In genomic region chr1:157518111-157518523, GRCm38 (mm10) we compare ENCODE assay signal across 8 mouse cellular contexts. TPM values are rescaled to one million over a fixed set of nuclear protein-coding genes. Genes with fewer than 3 reads are reported as not detected.
A peak's percentile ranks its signal among the peaks of the same experiment; 100 is the strongest.
DNase-seq lines count a peak whose midpoint lies in the region; ATAC-seq and TF ChIP-seq lines count a peak whose summit lies in the region.

No protein-coding gene starts in this region.

- no peak for TF ChIP-seq CTCF in MEL (IDR thresholded peaks at IDR 0.05 in 2 of 3, conservative IDR thresholded peaks at IDR 0.05 in 1 of 3; ENCODE audit: control insufficient read depth in 1 of 3, insufficient read depth in 1 of 3, low read depth in 2 of 3, low read length in 3 of 3, poor library complexity in 1 of 3, severe bottlenecking in 1 of 3)
- TF ChIP-seq CTCF in left cerebral cortex, adult 2 months (IDR thresholded peaks at IDR 0.05): no peak

- H3K4me2 ChIP-seq in embryonic facial prominence, embryonic 15.5 days (replicated peaks): no peak overlapping the region
- no peak overlapping the region for H3K4me2 ChIP-seq in hindbrain, embryonic 16.5 days (ENCODE audit: low read length)

- TF ChIP-seq RAD21 in MEL (IDR thresholded peaks at IDR 0.05; ENCODE audit: low read depth, low read length): no peak

- intact Hi-C loops in left cerebral cortex, adult 2 months (cut with DNase I): loop anchor here (2.0 to 5.0 kb wide), 3 partner anchors 73 to 351 kb away; no protein-coding TSS in a partner anchor

- H3K27me3 ChIP-seq in MEL (ENCODE audit: control insufficient read depth in 1 of 2, insufficient read depth in 2 of 2, low read length in 2 of 2): no peaks in the 10 kb centered on the region
- H3K27me3 ChIP-seq in embryonic facial prominence, embryonic 15.5 days: no peaks in the 10 kb centered on the region
- no peaks in the 10 kb centered on the region for H3K27me3 ChIP-seq in hindbrain, embryonic 16.5 days (replicated peaks; ENCODE audit: control insufficient read depth, insufficient read depth, low read length)

- no peak for TF ChIP-seq POLR2A in MEL (IDR thresholded peaks at IDR 0.05; ENCODE audit: control insufficient read depth in 1 of 2, insufficient read depth in 1 of 2, low read depth in 1 of 2, low read length in 2 of 2, poor library complexity in 1 of 2)

- H3K9me3 ChIP-seq in MEL (replicated peaks; ENCODE audit: insufficient read depth, low read length): no peaks in the 10 kb centered on the region
- H3K9me3 ChIP-seq in embryonic facial prominence, embryonic 15.5 days (replicated peaks): no peaks in the 10 kb centered on the region
- H3K9me3 ChIP-seq in hindbrain, embryonic 16.5 days (ENCODE audit: control insufficient read depth, low read length): no peaks in the 10 kb centered on the region

- H3K36me3 ChIP-seq in MEL (ENCODE audit: control insufficient read depth in 1 of 2, insufficient read depth in 2 of 2, low read length in 2 of 2): peaks cover 0 to 41% of the 10 kb centered on the region in 2 experiments; a peak in 2 of 4 replicates
- no peaks in the 10 kb centered on the region for H3K36me3 ChIP-seq in embryonic facial prominence, embryonic 15.5 days
- H3K36me3 ChIP-seq in hindbrain, embryonic 16.5 days (ENCODE audit: control insufficient read depth, insufficient read depth, low read length): no peaks in the 10 kb centered on the region

- peak; percentile 84 to 86 for TF ChIP-seq EP300 in MEL (IDR thresholded peaks at IDR 0.05; ENCODE audit: low read depth in 1 of 2, low read length in 2 of 2)

- H3K79me2 ChIP-seq in MEL (ENCODE audit: control insufficient read depth, insufficient read depth, low read length, poor library complexity): no peaks in the 10 kb centered on the region

- no peak overlapping the region for H3K4me3 ChIP-seq in MEL (ENCODE audit: control insufficient read depth in 1 of 2, insufficient read depth in 1 of 2, low read depth in 2 of 2, low read length in 2 of 2)
- H3K4me3 ChIP-seq in embryonic facial prominence, embryonic 15.5 days (replicated peaks): no peak overlapping the region
- no peak overlapping the region for H3K4me3 ChIP-seq in hindbrain, embryonic 16.5 days (ENCODE audit: low read length)
- H3K4me3 ChIP-seq in left cerebral cortex, adult 2 months: no peak overlapping the region

- peak; percentile 17 to 67 for DNase-seq in adrenal gland, adult (ENCODE audit: inconsistent age in 2 of 2, low spot score in 1 of 2)
- no peak for DNase-seq in adrenal gland, postnatal 4 days (ENCODE audit: low spot score in 2 of 2)
- DNase-seq in MEL (ENCODE audit: low read depth, low spot score): peak; percentile 89
- DNase-seq in left cerebral cortex, adult 2 months (ENCODE audit: extremely low spot score in 1 of 2, low spot score in 2 of 2): peak; percentile 68
- peak; percentile 62 to 69 for DNase-seq in right cerebral cortex, postnatal 10 days (ENCODE audit: low spot score in 2 of 2)
- no peak for DNase-seq in thymus, postnatal 14 days

- peak overlapping the region; percentile 73; the same call in 1 of the 2 replicates for H3K27ac ChIP-seq in MEL (ENCODE audit: control insufficient read depth, low read depth, low read length)
- no peak overlapping the region for H3K27ac ChIP-seq in embryonic facial prominence, embryonic 15.5 days (replicated peaks)
- H3K27ac ChIP-seq in hindbrain, embryonic 16.5 days (ENCODE audit: low read depth, low read length): no peak overlapping the region
- peak overlapping the region; percentile 87 for H3K27ac ChIP-seq in left cerebral cortex, adult 2 months

- peak; percentile 75 for ATAC-seq in embryonic facial prominence, embryonic 15.5 days (ENCODE audit: insufficient number of reproducible peaks, low FRiP score, low TSS enrichment, low read depth)
- ATAC-seq in hindbrain, embryonic 16.5 days: peak; percentile 90

- peaks cover 20 to 39% of the 10 kb centered on the region in 2 experiments for H3K4me1 ChIP-seq in MEL (ENCODE audit: control insufficient read depth in 1 of 2, insufficient read depth in 2 of 2, low read length in 2 of 2)
- H3K4me1 ChIP-seq in embryonic facial prominence, embryonic 15.5 days: 0 out of 2 replicates have a peak, but pooled peaks cover 4% of the 10 kb centered on the region
- H3K4me1 ChIP-seq in hindbrain, embryonic 16.5 days (ENCODE audit: control insufficient read depth, insufficient read depth, low read depth, low read length): peaks cover 9% of the 10 kb centered on the region

- WGBS in embryonic facial prominence, embryonic 15.5 days: 34% methylated on average over 4 of the region's 4 CpGs
- 22% methylated on average over 4 of the region's 4 CpGs for WGBS in hindbrain, embryonic 16.5 days

- peak overlapping the region; percentile 22; the same call in 1 of the 2 replicates for H3K9ac ChIP-seq in MEL (ENCODE audit: control insufficient read depth, low read depth, low read length, poor library complexity, severe bottlenecking)
- H3K9ac ChIP-seq in embryonic facial prominence, embryonic 15.5 days: no peak overlapping the region
- no peak overlapping the region for H3K9ac ChIP-seq in hindbrain, embryonic 16.5 days (ENCODE audit: low read depth, low read length)

TF ChIP-seq in MEL, 35 proteins besides CTCF, POLR2A, EP300 and RAD21 (continues in another document):
- TF ChIP-seq MXI1 (IDR thresholded peaks at IDR 0.05; ENCODE audit: low read depth, low read length) (peak; percentile 77), E2F4 (IDR thresholded peaks at IDR 0.05; ENCODE audit: borderline replicate concordance, low read depth, low read length) (no peak), USF2 (IDR thresholded peaks at IDR 0.05; ENCODE audit: borderline replicate concordance in 1 of 2, insufficient read depth in 1 of 2, low read depth in 1 of 2, low read length in 2 of 2) (no peak), TBP (IDR thresholded peaks at IDR 0.05; ENCODE audit: low read depth, low read length) (0 out of 2 replicates have a peak, but pooled peaks have one; percentile 23), MYC (IDR thresholded peaks at IDR 0.05; ENCODE audit: low read depth, low read length) (0 out of 2 replicates have a peak, but pooled peaks have one; percentile 53), SIN3A (IDR thresholded peaks at IDR 0.05; ENCODE audit: low read length) (peak; percentile 75), ZC3H11A (IDR thresholded peaks at IDR 0.05; ENCODE audit: low read depth, low read length) (no peak), CHD2 (IDR thresholded peaks at IDR 0.05; ENCODE audit: low read length) (no peak), MAX (IDR thresholded peaks at IDR 0.05; ENCODE audit: low read length) (peak; percentile 69), POLR2AphosphoS2 (IDR thresholded peaks at IDR 0.05; ENCODE audit: low read length) (no peak), ZKSCAN1 (IDR thresholded peaks at IDR 0.05; ENCODE audit: low read depth, low read length) (no peak), ELF1 (IDR thresholded peaks at IDR 0.05; ENCODE audit: low read depth, low read length) (no peak), GATA1 (IDR thresholded peaks at IDR 0.05; ENCODE audit: low read depth, low read length) (peak; percentile 68), KAT2A (conservative IDR thresholded peaks at IDR 0.05; ENCODE audit: low read depth, low read length) (no peak), TCF12 (IDR thresholded peaks at IDR 0.05; ENCODE audit: low read depth, low read length) (peak; percentile 65), TAL1 (IDR thresholded peaks at IDR 0.05; ENCODE audit: low read length) (0 out of 2 replicates have a peak, but pooled peaks have one; percentile 6), MYB (IDR thresholded peaks at IDR 0.05; ENCODE audit: low read depth, low read length) (peak; percentile 31; the same call in 1 of the 2 replicates), CHD1 (IDR thresholded peaks at IDR 0.05; ENCODE audit: low read depth, low read length) (no peak), GABPA (IDR thresholded peaks at IDR 0.05; ENCODE audit: low read depth, low read length) (no peak), UBTF (IDR thresholded peaks at IDR 0.05; ENCODE audit: borderline replicate concordance, insufficient read depth, low read depth, low read length) (no peak), ZMIZ1 (IDR thresholded peaks at IDR 0.05; ENCODE audit: low read depth, low read length) (no peak), JUND (IDR thresholded peaks at IDR 0.05; ENCODE audit: low read depth, low read length) (peak; percentile 35; the same call in 1 of the 2 replicates), NELFE (IDR thresholded peaks at IDR 0.05; ENCODE audit: low read depth, low read length) (no peak), RCOR1 (IDR thresholded peaks at IDR 0.05; ENCODE audit: low read depth, low read length) (peak; percentile 57; the same call in 1 of the 2 replicates), MAZ (IDR thresholded peaks at IDR 0.05; ENCODE audit: low read depth, low read length) (no peak), ETS1 (IDR thresholded peaks at IDR 0.05; ENCODE audit: low read depth, low read length) (peak; percentile 92), USF1 (IDR thresholded peaks at IDR 0.05; ENCODE audit: low read depth, low read length) (no peak), MAFK (IDR thresholded peaks at IDR 0.05; ENCODE audit: borderline replicate concordance, low read depth, low read length) (0 out of 2 replicates have a peak, but pooled peaks have one; percentile 30), HCFC1 (IDR thresholded peaks at IDR 0.05; ENCODE audit: low read depth, low read length) (peak; percentile 40; the same call in 1 of the 2 replicates), BHLHE40 (IDR thresholded peaks at IDR 0.05; ENCODE audit: borderline replicate concordance, low read depth, low read length) (peak; percentile 23; the same call in 1 of the 2 replicates)

RNA-seq across cellular contexts. Expression of gene Sec16b, which starts 11.6 kb away (rescaled TPM):
- total RNA-seq in adrenal gland, postnatal 4 days (2021): 1 to 10 TPM; 1.8 to 6.3 TPM
- total RNA-seq in MEL (2012; rRNA removed): 0.03 and 0.04 TPM in 2 replicates
- under 1 TPM in 1 of 2 experiments, not detected in 1; 0.03 TPM for polyA plus RNA-seq in MEL (2012; ENCODE audit: insufficient read depth in 1 of 2, insufficient read length in 2 of 2, low read depth in 1 of 2, low replicate concordance in 2 of 2, missing spikeins in 1 of 2)
- 5.0 and 5.2 TPM in 2 replicates for polyA plus RNA-seq in embryonic facial prominence, embryonic 15.5 days (2015; fragmentation: Nextera tagmentation; extraction: Ambion mirVana)
- polyA plus RNA-seq in hindbrain, embryonic 16.5 days (2015; fragmentation: Nextera tagmentation; extraction: Ambion mirVana): 0.46 and 0.59 TPM in 2 replicates
- 1 to 10 TPM; 1.4 TPM for total RNA-seq in left cerebral cortex, adult 2 months (2021)

RNA-seq across cellular contexts. Expression of gene Cryzl2, which starts 59.7 kb away (rescaled TPM):
- 10 to 100 TPM; 49.0 to 49.2 TPM for total RNA-seq in adrenal gland, postnatal 4 days (2021)
- total RNA-seq in MEL (2012; rRNA removed): 0.12 TPM in 1 of 2 replicates, not detected in the other
- polyA plus RNA-seq in MEL (2012; ENCODE audit: insufficient read depth in 1 of 2, insufficient read length in 2 of 2, low read depth in 1 of 2, low replicate concordance in 2 of 2, missing spikeins in 1 of 2): under 1 TPM in 1 of 2 experiments, not detected in 1; 0.04 TPM
- polyA plus RNA-seq in embryonic facial prominence, embryonic 15.5 days (2015; fragmentation: Nextera tagmentation; extraction: Ambion mirVana): 14.1 and 14.2 TPM in 2 replicates
- 8.3 and 9.7 TPM in 2 replicates for polyA plus RNA-seq in hindbrain, embryonic 16.5 days (2015; fragmentation: Nextera tagmentation; extraction: Ambion mirVana)
- 1 to 10 TPM; 3.7 to 5.0 TPM for total RNA-seq in left cerebral cortex, adult 2 months (2021)

Comparison
In these comparisons a context has a peak if more than half of its experiments do, and no peak if none do; other contexts are left out.
1. DNase-seq: peak in adrenal gland, adult (2 of 2), MEL (single experiment), left cerebral cortex, adult 2 months (2 of 2) and right cerebral cortex, postnatal 10 days (2 of 2); none in adrenal gland, postnatal 4 days (0 of 2) and thymus, postnatal 14 days (single experiment).
2. H3K27ac ChIP-seq: peak in MEL (single experiment) and left cerebral cortex, adult 2 months (single experiment); none in embryonic facial prominence, embryonic 15.5 days (single experiment) and hindbrain, embryonic 16.5 days (single experiment).
3. RNA of gene Cryzl2, which starts 59.7 kb away (total RNA-seq): 49.0 to 49.2 TPM in adrenal gland, postnatal 4 days; 3.7 to 5.0 TPM in left cerebral cortex, adult 2 months and 0.12 TPM in MEL; every median in the first group is over 4 times any median in the second.